Mouse (Mus musculus) ES-E14 (cell line): ENCODE results near the gene S1pr4. TPM values are rescaled to one million over a fixed set of nuclear protein-coding genes. Genes with fewer than 3 reads are reported as not detected.

Experiments used
- DNase-seq: peaks from one replicate; pipeline ENCODE4 v3.0.0-alpha.2; 2013; ENCODE audit warnings: low read depth, low spot score
- H3K27ac ChIP-seq: 2 replicates; pipeline ENCODE4 v1.5.1; 2012; ENCODE audit warnings: low read depth, mild to moderate bottlenecking, low read length, moderate library complexity, mixed read lengths; ENCODE audit not compliant: poor library complexity, insufficient read depth, severe bottlenecking
- H3K36me3 ChIP-seq: 2 replicates; pipeline ENCODE4 v1.6.1; 2012; ENCODE audit warnings: mild to moderate bottlenecking, low read length, moderate library complexity, mixed read lengths; ENCODE audit not compliant: control insufficient read depth, poor library complexity, insufficient read depth, severe bottlenecking
- H3K4me1 ChIP-seq, 2 experiments: fragments of 150-350 bp in 1 of 2; sonication (generic) in 1 of 2; 2 replicates each; pipeline ENCODE4 v1.6.1; 2012; ENCODE audit warnings: low read length in 2 of 2, mild to moderate bottlenecking in 1 of 2, mixed read lengths in 1 of 2; ENCODE audit not compliant: control insufficient read depth in 2 of 2, insufficient read depth in 2 of 2, poor library complexity in 1 of 2
- H3K4me3 ChIP-seq, 2 experiments: fragments of 150-350 bp in 1 of 2; sonication (generic) in 1 of 2; 2 replicates each; pipeline ENCODE4 v1.5.1; 2012; ENCODE audit warnings: low read length in 2 of 2, low read depth in 1 of 2, mild to moderate bottlenecking in 1 of 2, mixed read lengths in 1 of 2; ENCODE audit not compliant: insufficient read depth in 1 of 2, poor library complexity in 1 of 2, severe bottlenecking in 1 of 2
- H3K9ac ChIP-seq: 2 replicates; pipeline ENCODE4 v1.6.1; 2012; ENCODE audit warnings: low read depth, mild to moderate bottlenecking, low read length, mixed read lengths; ENCODE audit not compliant: poor library complexity, insufficient read depth, severe bottlenecking
- H3K9me3 ChIP-seq: fragments of 150-350 bp; sonication (generic); 2 replicates; pipeline ENCODE4 v1.6.1; 2012; ENCODE audit warnings: low read depth, mild to moderate bottlenecking, low read length; ENCODE audit not compliant: control insufficient read depth, insufficient read depth
- CHD2 ChIP-seq: IDR thresholded peaks from 2 replicates; pipeline ENCODE4 v1.6.1; 2014; ENCODE audit warnings: mild to moderate bottlenecking, low read depth, low read length, inconsistent platforms
- HCFC1 ChIP-seq: IDR thresholded peaks from 2 replicates; pipeline ENCODE4 v1.6.1; 2012; ENCODE audit warnings: low read length, inconsistent platforms, borderline replicate concordance; ENCODE audit not compliant: insufficient read depth
- MAFK ChIP-seq: IDR thresholded peaks from 2 replicates; pipeline ENCODE4 v1.6.1; 2014; ENCODE audit warnings: mild to moderate bottlenecking, low read depth, low read length, inconsistent platforms; ENCODE audit not compliant: insufficient read depth
- ZC3H11A ChIP-seq: IDR thresholded peaks from 2 replicates; pipeline ENCODE4 v1.6.1; 2012; ENCODE audit warnings: low read depth, mild to moderate bottlenecking, inconsistent platforms, low read length, borderline replicate concordance
- ZNF384 ChIP-seq: IDR thresholded peaks from 2 replicates; pipeline ENCODE4 v1.6.1; 2012; ENCODE audit warnings: low read depth, low read length, inconsistent platforms
- in situ Hi-C, 2 experiments: fragments of 600-800 bp; cut with MboI; formaldehyde crosslinking; loops; one replicate each; pipeline ENCODE4 v1.15.1; 2025; ENCODE audit warnings: low sequenced_read_pairs in 2 of 2, inconsistent platforms in 1 of 2; ENCODE audit not compliant: unreplicated experiment in 2 of 2
- total RNA-seq: library from RNA; depleted of rRNA; stranded (reverse); fragments of 300-350 nt; gene quantifications from 2 replicates; pipeline ENCODE4 v1.2.3, GENCODE M21; 2012

Gene S1pr4
- total RNA-seq, 1 experiment = 0.94 TPM

DNA sequence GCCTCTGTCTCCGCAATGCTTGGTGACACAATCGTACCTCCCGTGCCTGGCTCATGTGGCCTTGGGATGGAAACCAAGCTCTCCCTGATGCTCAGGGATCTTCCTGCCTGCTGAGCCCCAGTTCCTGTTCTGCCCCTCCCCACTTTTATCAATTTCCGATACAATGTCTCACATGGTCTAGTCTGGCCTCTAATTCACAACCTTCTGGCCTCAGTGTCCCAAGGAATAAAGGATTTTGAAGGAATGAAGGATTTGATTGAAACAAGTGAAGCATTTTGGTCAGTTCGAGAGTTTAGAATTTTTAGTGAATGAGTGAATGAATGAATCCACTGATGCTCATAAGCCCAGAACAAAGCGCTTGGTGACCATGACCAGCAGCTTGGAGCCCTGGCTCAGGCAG is 23.2 kb upstream of the S1pr4 start:
- H3K9me3 ChIP-seq = no peaks in the 10 kb centered on the region
- H3K4me3 ChIP-seq = peak overlapping the region in 1 of 2 experiments; percentile 15; a peak in 1 of 4 replicates
- H3K27ac ChIP-seq = no peak overlapping the region
- in situ Hi-C loops = no loop called here
- H3K9ac ChIP-seq = 0 out of 2 replicates have a peak overlapping the region, but pooled peaks have one; percentile 12
- peaks cover 0 to 11% of the 10 kb centered on the region in 2 experiments; a peak in 1 of 4 replicates for H3K4me1 ChIP-seq
- DNase-seq = no peak
- no peak for TF ChIP-seq ZNF384
- TF ChIP-seq CHD2 = no peak
- no peaks in the 10 kb centered on the region for H3K36me3 ChIP-seq

DNA sequence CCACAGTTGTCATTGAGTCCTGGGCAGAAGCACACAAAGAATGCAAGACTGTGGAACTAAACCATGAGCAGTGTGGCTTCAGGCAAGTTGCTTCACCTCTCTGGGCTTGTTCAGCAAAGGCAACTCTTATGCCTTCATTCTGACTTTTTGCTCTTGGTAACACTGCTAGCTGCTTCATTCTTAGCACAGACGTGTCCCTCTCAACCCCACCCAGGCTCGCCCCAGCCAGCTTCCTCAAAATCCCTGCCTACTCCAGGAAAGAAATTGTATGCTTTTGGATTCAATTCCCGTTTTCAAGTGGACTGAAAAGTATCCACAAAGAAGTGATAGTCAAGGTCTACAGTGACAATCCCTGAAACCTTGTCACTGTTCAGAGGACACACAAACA is 20.0 kb upstream of the S1pr4 start:
- Histone ChIP-seq H3K27ac (no peak overlapping the region), H3K9ac (no peak overlapping the region), H3K4me1 (peaks cover 0 to 10% of the 10 kb centered on the region in 2 experiments; a peak in 1 of 4 replicates), H3K36me3 (no peaks in the 10 kb centered on the region), H3K4me3 (no peak overlapping the region), H3K9me3 (no peaks in the 10 kb centered on the region)
- TF ChIP-seq MAFK = no peak
- TF ChIP-seq ZC3H11A = no peak
- TF ChIP-seq ZNF384 = no peak
- no peak for TF ChIP-seq CHD2
- TF ChIP-seq HCFC1 = no peak
- in situ Hi-C loops = no loop called here
- DNase-seq = no peak

DNA sequence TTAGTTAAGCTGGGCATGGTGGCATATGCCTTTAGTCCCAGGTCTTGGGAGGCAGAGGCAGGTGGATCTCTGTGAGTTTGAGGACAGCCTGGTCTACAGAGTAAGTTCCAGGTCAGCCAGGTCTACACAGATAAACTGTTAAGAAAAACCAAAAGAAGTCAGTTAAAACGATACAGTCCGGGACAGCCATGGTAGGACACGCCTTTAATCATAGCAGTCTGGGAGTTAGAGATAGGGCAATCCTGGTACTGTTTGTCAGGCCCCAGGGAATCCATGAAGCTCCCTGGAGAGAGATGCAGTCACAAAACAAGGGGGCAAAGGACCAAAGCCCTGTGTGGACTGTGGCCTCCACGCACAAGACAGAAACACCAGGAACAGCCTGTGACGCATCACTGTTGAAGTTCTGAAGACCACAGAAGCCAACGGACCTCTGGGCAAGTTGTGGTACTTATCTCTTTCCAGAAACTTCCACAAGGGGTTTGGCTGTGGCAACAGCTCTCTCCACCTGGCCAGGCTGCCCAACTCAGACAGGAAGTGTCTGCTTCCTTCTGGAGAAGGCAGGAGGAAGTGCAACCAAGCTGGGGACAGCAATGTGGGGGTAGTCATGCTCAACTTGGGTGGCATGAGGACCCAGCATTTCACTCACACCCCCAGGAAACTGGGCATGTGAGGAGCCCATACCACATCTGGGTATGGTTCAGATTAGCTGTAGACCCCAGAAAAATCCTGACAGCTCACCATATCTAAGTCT is 19.5 kb upstream of the S1pr4 start:
- H3K27ac ChIP-seq = no peak overlapping the region
- H3K9ac ChIP-seq = no peak overlapping the region
- no peak overlapping the region for H3K4me3 ChIP-seq
- DNase-seq = no peak
- no peaks in the 10 kb centered on the region for H3K9me3 ChIP-seq
- H3K36me3 ChIP-seq = no peaks in the 10 kb centered on the region
- H3K4me1 ChIP-seq = peaks cover 0 to 9% of the 10 kb centered on the region in 2 experiments; a peak in 1 of 4 replicates
- in situ Hi-C loops = no loop called here
- no peak for TF ChIP-seq MAFK
- no peak for TF ChIP-seq HCFC1
- TF ChIP-seq ZC3H11A = no peak
- no peak for TF ChIP-seq CHD2
- no peak for TF ChIP-seq ZNF384

DNA sequence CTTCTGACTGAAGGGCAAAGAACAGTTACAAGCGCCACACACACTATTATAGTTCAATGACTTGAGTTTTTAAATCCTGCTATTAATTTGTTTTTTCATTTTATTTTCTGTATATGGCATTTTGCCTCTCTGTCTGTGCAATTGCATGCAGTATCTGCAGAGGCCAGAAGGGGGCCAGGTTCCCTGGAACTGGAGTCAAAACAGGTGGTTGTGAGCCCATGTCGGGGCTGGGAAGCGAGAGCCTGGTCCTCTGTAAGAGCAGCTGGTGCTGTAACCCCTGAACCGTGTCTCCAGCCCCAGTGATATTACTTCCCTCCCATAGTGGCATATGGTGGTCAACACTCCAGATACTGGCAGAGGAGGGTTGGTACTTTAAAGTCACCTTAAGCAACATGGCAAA is 18.6 kb upstream of the S1pr4 start:
- Histone ChIP-seq H3K9me3 (no peaks in the 10 kb centered on the region), H3K4me3 (no peak overlapping the region), H3K9ac (no peak overlapping the region), H3K27ac (no peak overlapping the region), H3K4me1 (peaks cover 0 to 2% of the 10 kb centered on the region in 2 experiments; a peak in 1 of 4 replicates), H3K36me3 (no peaks in the 10 kb centered on the region)
- no peak for DNase-seq
- in situ Hi-C loops = no loop called here
- TF ChIP-seq ZC3H11A (no peak), CHD2 (no peak), MAFK (no peak), HCFC1 (no peak), ZNF384 (no peak)
